Mouse (Mus musculus) neural tube, postnatal 0 days (tissue): ENCODE measurements around the gene E2f3. TPM values are rescaled to one million over a fixed set of nuclear protein-coding genes. Genes with fewer than 3 reads are reported as not detected.

Experiments used
- polyA plus RNA-seq: library from polyadenylated mRNA; unstranded; fragments of >200 nt; fragmentation: Nextera tagmentation; extraction: Ambion mirVana; gene quantifications from 2 replicates; pipeline ENCODE4 v1.2.1, GENCODE M21; 2015

E2f3 gene
- 3.2 and 3.5 TPM in 2 replicates for polyA plus RNA-seq

GRCm38 (mm10) chr13:29985855-29986755, at the start of gene E2f3:
E2f3 (minus strand) TSS chr13:29986063.

Other genes with a start within 250 kb of the E2f3 start
- 15.9 and 17.3 TPM in 2 replicates for gene Cdkal1, start 130.4 kb downstream of the E2f3 start, polyA plus RNA-seq
- gene Mboat1, start 150.4 kb upstream of the E2f3 start, polyA plus RNA-seq: 3.3 and 4.4 TPM in 2 replicates